Mouse (Mus musculus) telencephalon, adult 2 months (tissue): ENCODE data around the gene Gmpr2.

Experiments
- DNase-seq: peaks from one replicate; pipeline ENCODE4 v3.0.0-alpha.2; 2011; ENCODE audit warnings: low read depth, low spot score

Gmpr2 gene

DNA sequence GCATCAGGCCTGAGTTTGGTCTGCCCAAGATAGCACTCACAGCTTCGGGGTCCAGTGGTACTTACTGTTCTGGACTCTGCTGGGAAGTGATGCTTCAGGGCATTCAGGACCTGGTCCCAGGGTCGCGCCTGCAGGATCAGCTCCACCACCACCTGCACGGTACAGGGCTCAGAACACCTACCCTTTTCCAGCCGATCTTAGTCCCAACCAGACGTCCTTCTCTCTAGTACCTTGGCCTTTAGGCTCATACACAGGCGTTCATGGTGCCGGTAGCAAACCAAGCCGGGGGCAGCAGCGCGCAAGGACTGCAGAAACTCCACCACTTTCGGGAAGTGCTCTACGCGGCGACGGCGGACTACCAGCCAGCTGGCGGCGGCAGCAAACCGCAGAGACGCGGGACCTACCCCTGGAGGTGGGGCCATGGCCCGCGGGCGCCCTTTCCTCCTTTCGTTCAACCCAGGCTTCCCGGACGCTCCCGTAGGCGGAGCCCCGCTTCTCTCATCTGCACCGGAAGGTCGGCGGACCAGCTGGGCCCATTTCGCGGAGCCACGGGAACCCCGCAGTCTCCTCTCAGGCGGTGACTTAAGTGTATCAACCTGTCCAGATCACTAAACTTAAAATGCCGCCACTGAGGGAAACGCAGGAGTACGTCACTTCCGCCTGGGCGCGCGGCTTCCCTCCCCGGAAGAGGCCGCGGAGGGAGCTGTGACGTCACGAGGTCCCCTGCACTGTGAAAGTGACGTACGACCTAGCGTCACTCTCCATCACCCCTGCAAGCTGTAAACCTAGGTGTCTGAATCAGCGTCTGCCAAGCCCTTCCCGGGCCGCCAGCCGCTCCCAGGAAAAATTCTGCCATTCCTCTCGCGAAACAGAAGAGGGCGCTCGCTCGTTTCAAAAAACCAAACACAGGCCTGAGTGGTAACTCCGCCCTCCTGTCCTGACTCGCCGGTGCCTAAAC lies 9.7 kb downstream of the Gmpr2 start, which contains the start of gene Tinf2:
Tinf2 (minus strand) TSS at position 661 of the 958 bp plus-strand sequence.
- DNase-seq: peak; percentile 97

DNA sequence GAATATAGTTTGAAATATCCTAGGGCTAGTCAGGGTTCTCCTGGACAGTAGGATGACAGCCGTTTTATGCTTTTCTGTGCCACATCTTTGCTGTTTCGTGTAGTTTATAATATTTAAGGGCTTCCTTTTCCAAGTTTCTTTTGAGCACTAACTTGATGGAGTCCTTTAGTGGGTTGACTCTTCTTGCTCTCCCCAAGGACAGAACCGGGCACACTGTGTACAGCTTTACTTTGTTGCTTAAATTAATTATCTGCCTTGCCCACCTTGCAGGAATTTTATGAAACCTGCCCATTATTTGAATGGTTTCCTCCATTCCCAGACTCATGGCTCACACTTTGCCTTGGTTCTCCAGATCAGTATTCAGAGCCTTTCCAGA lies 10.4 kb downstream of the Gmpr2 start:
- no peak for DNase-seq

DNA sequence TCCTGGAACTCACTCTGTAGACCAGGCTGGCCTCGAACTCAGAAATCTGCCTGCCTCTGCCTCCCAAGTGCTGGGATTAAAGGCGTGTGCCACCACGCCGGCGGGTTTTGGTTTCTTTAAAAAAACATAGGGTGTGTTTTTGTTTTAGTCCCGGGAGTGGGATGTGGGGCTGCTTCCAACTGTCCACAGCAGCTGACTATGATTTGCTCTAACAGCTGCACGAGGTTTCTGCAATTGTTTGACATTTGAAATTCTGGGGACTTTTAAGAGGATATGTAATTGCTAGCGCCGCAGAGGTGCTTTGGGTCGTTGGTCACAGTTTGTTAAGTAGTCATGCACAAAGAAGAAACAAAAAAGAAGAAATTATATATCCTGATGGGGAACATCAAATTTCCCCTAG lies 17.7 kb downstream of the Gmpr2 start:
- no peak for DNase-seq

DNA sequence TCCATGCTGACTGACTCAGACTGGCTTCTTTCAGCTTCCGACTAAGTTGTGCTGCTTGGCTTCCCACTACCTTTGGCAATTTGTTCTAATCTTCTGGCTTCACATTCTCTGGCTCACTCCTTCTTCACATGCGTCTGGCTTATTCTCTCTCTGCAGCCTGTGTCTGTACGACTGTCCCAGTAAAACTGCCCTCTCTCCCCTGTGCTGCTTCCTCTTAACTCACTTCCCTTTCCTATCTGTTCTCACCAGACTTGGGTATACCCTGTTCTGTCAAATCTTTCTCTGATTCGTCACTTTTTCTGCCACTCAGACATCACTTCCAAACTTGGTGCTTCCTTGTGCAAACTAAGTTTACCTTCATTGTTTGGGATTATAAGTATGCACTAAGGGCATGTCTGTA lies 25.5 kb downstream of the Gmpr2 start:
- no peak for DNase-seq

DNA sequence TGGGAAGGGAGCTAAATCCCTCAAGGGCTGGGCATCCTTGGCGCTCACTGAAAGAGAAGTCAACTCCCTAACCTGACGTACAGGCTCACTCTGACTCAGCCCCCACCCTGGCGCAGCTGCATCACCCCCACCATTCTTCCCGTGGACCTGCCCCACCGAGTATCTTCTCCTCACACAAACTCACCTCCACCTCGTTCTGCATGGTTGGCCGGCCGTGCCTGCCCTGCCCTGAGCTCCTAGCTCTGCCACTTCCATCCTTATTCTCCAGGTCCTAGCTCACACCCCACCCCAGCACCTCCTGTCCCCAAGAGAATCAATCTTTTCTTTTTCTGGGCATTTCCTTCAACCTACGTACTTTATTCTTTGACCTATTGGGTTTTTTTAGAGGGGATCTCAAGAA lies 29.4 kb downstream of the Gmpr2 start:
- no peak for DNase-seq

DNA sequence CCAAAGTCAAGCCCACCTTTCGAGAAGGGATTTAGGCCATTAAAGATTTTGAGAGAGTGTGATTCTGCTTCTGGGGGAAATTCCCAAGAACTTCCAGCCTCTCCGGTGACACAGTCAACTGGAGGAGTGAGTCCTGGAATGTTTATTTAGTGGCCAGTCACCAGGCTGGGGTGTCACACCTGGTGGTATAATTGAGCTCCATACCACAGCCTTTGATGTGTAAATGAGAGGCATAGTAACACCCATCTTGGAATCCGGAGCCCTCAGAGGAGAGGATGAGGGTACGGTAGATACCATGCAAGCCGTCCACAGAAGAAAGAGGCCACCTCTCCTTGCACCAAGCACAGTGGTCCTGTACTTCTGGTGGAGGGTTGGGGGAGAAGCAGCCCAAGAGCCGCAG lies 31.0 kb downstream of the Gmpr2 start:
- DNase-seq: no peak

DNA sequence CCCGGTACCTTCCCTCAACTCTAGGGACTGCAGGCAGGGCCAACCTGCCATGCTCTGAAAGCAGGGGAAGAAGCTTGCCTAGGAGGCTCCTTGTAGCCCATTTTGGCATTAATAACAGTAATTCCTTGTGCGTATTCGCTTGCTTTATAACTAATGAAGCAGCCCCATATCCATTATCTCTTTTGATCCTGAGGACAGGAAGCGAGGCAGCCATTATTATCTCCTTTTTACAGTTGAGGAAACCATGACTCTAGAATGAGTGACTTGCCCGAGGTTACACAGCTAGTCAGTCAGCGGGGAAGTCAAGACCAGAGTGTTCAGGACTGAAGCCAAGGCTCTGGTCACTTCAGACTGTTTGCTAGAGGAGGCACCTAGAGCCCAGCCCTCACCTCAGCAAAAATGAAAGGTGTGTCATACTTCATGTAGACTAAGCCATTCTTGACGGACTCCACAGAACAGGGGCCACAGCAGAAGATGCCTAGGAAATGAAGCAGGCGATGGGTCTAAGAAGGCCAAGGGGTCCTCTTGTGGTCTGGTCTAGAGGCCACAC lies 34.4 kb downstream of the Gmpr2 start:
- no peak for DNase-seq

DNA sequence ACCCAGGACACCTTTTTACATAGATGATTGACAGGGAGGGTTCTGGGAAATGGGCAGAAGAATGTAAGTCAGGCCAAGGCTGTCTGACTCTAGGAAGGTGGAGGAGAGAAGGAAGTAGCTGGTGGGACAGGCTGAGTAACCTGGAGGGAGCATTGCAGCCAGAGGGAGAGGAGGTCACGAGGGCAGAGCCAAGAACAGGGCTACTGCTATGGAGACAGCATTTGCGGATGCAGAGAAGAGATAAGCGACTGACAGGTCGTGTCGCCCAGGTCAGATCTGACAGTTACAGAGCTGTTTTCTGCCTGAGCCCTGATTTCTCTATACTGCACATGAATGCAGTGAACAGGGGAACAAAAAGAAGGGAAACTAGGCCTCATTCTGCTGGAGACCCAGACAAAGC lies 35.7 kb downstream of the Gmpr2 start:
- no peak for DNase-seq

DNA sequence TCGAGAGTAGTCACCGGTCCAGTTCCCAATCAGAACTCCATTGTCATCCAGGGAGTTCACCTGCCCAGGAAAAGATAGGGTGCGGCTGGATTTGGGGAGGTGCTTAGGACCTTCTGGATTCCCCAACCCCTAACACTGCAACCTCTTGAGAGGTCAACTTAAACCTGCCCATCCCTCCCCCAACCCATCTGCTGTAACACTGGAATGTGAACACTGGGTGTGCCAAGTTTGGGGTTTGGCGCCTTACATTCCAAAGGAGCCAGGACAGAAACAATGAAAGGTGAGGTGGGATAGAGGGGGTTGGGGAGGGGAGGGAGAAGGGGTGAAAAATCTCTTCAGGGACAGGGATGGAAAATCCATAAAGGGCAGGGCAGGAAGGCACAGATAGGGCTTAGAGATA lies 37.8 kb downstream of the Gmpr2 start:
- no peak for DNase-seq

DNA sequence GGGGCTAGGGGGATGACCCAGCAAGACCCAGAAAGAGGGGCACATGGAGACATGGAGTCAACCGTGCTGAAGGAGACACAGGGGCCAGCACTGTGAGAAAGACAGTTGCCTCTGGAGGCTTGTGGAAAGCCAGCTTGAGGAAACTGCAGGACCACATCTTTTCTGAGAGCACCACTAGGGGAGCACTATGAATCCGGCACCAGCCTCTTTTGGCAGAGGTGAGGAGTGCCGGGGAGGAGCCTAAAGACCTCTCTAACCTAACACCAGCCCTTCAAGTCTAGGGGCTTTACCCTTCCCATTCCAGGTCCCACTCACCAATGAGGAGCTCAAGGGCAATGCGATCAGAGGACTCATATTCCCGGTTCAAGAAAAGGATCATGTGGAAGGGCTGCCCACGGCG lies 40.0 kb downstream of the Gmpr2 start:
- DNase-seq: no peak

DNA sequence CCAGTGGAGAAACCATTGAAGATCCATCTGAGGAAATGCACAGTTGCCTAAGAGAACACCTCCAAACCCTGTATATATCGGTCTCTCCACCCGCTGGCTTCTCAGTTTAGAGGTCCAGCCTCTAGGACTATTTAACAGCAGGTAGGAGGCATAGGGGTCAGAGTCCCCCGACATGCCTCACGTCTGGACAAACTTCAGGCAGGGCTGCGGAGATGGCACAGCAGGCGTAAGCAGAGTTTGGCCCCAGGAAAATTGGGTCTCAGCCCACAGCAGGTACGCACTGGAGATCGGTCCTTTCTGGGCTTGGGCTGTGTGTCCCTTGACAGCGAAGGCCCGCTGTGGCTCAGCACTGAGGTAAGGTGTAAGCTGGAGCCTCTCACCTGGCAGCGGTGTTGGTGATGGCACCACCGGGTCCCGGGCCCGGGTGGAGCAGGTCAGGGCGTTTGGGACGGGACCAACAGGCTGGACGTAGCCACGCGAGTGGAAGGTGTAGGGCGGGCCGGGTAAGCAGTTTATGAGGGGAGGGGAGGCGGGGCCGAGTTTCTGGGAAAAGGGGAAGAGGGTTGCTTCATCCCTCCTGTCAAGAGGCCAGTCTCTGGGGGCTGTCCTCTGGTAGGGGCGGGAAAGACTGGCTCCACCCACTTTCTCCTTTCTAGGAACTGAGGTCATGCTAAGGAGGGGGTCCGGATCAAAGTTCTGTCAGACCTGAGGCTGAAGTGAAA lies 41.4 kb downstream of the Gmpr2 start:
- no peak for DNase-seq

DNA sequence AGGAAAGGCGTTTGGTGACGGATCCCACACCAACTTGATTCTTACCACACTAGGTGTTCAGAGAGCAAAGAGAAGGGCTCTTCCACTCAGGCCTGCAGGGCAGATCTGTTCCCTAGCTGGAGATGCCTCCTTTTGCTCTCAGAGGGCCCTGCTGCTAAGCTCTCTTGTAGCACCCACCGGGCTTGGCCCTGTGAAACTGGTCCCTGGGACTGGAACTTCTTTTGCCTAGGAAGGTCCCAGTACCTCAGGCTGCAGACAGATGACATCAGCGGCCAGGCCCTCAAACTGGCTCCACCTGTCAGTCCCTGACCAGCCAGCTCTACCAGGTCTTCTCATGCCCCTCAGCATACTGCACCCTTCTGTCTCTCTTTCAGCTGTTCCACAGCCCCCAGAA lies 42.0 kb downstream of the Gmpr2 start, which contains the start of gene Tgm1:
Tgm1 (minus strand) TSS at position 198 of the 394 bp plus-strand sequence.
- no peak for DNase-seq

DNA sequence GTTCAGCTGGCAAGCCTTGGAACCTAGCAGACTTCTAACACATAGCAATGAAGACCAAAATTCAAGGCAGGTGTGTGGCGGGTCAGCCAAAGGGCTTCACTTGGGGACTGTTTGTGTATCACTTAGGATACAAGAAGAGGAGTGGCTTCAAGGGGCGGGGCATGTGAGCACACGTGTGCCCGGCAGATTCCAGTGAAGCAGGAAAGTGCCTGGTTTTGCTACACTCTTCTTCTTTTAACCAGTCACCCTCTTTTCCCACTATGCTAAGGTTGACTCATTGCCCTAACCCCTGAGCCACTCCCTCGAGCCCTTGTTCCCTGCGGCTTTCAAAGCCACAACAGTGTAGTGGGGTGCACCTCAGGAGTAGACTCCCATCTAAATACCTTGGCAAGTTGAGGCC lies 43.2 kb downstream of the Gmpr2 start:
- no peak for DNase-seq

DNA sequence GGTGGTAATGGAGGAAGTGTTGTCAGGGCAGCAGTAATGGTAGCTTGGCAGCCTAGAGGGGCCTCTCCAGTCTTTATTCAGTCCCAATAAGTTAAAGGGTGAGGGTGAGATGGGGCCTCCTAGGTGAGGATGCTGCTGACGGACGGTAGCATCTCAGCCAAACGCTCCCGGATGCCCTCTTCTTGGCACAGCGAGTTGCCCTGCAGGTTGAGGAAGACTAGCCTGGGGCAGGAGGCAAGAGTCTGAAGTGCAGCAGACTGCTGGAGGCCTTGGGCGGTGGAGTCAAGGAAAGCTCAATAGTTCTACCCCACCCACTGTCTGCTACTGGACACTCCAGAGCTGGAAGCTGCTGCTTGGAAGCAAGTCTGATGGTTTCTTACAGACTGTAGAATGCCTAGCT lies 44.5 kb downstream of the Gmpr2 start:
- no peak for DNase-seq

DNA sequence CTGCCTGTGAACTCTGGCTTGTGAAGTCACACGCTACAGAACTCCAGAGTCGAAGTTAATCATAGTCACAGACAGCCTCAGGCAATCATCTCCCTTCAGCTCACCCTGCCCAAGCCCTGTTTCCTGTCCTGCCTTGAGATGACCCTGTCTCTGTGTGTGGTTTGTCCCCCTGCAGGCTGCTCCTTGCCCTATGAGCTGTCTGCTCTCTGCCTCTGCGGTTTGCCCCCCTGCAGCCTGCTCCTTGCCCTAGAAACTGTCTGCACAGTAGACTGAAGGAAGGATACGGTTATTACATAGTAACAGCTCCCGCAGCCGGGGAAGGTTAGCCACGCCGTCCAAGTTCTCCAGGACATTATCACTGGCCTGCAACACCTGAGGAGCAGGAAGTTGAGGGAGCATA lies 45.1 kb downstream of the Gmpr2 start:
- no peak for DNase-seq

DNA sequence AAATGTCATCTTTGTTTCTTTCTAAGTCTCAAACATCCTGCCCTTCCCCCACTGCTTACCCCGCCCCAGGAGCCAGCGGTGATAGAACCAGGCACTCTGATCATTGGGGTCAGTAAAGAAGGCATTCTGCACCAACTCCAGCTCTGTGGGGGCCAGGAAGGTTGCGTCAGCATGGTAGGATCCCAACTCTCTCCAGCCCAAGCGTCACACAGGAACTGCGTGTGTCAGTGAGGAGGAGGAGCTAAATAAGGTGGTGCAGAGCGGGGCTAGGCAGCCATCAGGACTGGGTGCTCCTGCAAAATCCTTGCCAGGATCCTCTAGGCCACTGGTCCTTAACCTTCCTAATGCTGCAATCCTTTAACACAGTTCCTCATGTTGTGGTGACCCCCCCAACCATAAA lies 48.0 kb downstream of the Gmpr2 start:
- DNase-seq: no peak

DNA sequence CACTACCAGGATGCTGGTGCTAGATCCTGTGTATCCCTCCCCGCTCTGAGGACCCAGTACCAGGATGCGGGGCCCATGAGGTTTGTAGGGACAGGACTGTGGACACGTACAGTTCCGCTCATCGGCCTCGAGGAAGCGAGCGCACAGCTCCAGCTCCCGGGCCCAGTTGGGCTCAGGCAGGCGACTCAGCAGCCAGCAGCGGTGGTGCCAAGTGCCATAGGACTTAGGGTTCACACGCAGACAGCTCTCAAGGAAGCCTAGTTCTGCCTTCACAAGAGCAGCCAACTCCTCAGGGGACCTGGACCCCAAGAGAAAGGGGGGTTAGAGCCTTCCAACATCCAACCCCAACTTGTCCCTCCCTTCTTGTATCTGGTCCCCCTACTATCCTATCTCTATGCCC lies 48.9 kb downstream of the Gmpr2 start:
- DNase-seq: no peak

DNA sequence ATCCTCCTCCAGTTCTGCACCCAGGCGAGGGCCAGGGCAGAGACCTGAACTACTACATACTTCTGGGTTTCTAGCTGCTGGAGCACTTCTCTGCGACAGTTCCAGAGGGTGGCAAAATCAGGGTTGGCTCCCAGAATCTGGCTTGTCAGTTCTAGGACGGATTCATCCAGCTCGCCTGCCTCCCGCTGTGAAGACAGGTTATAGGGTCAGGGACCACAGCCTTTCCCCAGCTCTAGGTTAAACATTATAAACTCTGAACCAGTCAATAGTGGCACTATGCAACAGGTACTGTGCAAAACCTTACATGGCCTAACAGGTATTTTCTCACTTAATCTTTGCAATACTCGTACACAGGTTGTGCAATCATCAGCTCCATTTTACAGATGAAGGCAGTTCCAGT lies 49.3 kb downstream of the Gmpr2 start:
- no peak for DNase-seq

DNA sequence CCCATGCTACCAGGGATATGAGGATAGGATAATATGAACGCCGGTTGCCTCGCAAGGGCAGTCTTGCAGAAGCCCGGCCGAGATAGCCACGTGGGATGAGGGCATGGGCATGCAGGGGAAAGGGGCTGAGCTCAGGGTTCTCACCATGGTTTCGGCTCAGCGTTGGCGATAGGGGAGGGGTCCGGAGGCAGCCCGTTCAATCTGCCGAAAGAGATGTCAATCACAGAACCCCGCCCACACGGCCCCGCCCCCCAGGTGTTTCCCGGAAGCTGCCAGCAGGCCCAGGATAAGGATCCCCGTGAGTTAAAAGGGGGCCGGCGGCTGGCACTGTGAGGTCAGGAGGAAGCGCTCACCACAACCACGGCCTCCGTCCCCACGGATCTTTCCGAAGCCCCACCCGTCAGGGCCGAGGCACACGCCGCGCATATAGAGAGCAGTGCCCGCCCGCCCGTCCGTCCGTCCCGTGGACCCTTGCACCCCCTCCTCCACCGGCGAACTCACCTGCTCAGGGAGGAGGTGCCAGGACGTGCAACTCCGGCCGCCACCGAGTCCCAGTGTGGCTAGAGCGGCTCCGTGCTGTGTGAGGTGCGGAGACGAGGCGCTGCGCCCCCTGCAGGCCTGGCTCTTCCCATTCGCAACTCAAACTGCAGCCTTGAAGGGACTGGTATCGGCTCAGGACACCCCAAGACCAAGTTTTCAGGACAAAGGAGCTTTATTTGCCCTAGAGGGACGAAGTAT lies 50.1 kb downstream of the Gmpr2 start, which contains the start of gene Rabggta:
Rabggta (minus strand) TSS at position 564 of the 738 bp plus-strand sequence.
- DNase-seq: peak; percentile 92

DNA sequence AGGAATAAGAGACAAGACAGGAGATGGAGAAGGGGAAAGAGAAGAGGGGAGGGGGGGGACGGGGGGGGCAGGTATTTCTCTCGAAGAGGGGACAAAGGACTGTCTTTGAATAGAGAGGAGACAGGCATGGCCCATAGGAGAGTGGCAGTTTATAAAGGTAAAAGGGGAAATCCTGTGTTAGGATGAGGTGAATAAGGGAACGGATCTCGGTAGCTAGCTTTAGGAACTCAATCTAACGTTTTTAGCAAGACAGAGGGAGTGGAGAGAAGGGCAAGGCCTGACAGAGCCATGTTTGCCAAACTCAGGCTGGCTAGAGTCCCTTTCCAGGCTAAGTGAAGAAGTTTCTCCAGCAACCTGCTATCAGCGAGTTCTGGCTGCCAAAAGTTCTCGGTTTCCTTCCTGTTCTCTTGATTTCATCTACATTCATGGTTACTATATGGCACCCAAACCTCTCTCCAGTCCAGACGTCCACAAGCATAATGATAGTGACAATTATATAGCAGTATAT lies 50.8 kb downstream of the Gmpr2 start:
- no peak for DNase-seq

DNA sequence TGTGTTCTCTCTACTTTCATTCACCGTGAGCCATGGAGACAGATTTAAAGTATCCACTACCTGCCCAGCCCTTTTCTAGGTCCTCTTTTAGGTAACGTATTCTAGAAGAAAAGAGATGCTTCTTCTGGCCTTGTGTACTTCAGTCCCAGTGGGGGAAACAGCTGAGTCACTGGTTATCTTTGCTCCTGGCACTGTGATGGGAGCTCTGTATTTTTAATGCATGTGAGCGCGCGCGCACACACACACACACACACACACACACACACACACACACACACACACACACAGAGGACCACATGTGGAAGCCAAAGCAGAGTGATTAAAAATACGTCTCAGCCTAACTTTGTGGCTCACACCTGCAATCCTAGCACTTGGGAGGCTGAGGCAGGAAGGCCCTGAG lies 51.7 kb downstream of the Gmpr2 start:
- DNase-seq: no peak
